9 mouse cellular contexts compared by ENCODE assay signal in the genomic region with DNA sequence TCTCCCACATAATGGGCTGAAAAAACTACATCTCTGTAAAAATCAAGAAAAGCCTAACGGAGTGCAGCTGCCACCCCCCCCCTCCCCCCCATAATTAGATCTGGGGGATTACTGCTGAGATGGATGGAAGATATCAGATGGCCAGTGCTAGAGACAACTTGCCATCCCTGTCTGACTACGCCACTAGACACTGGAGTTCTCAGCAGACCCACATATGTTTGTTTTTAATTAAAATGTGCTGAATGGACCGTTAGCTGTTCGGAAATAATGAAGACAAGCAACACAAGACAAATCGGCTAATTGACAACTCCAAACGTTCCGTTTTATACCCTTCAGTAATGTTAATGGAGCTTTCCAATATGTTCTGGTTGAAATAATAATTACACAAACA.
DNase-seq lines count a peak whose midpoint lies in the region; ATAC-seq and TF ChIP-seq lines count a peak whose summit lies in the region.
"Had no signal": no experiment of that assay in that cellular context is flagged by ENCODE, and none has a peak within 500 bp of the region (broad histone marks: within the 10 kb centered on the region; RNA-seq: fewer than 3 reads in every experiment).

No protein-coding gene starts in this region.

- H3K27ac ChIP-seq in kidney, embryonic 16.5 days (ENCODE audit: low read length): no peak overlapping the region
- H3K27ac ChIP-seq in kidney, adult 2 months (ENCODE audit: insufficient read depth, low read depth, low read length): no peak overlapping the region
- no peak overlapping the region for H3K27ac ChIP-seq in embryonic facial prominence, embryonic 12.5 days
- H3K27ac ChIP-seq in hindbrain, embryonic 14.5 days: no peak overlapping the region

- TF ChIP-seq CTCF in kidney, adult 2 months (conservative IDR thresholded peaks at IDR 0.05; ENCODE audit: insufficient read depth, insufficient read length, low read depth, low read length): no peak

- H3ac ChIP-seq in myocyte (ENCODE audit: control insufficient read depth, insufficient read length): no peak overlapping the region

- no peak overlapping the region for H3K4me3 ChIP-seq in kidney, embryonic 16.5 days (ENCODE audit: low read length)
- no peak overlapping the region for H3K4me3 ChIP-seq in kidney, adult 2 months (ENCODE audit: insufficient read depth, low read depth, low read length)
- 0 out of 2 replicates have a peak overlapping the region, but pooled peaks have one; percentile 0 for H3K4me3 ChIP-seq in embryonic facial prominence, embryonic 12.5 days
- H3K4me3 ChIP-seq in hindbrain, embryonic 14.5 days (replicated peaks; ENCODE audit: low read length): no peak overlapping the region
- no peak overlapping the region for H3K4me3 ChIP-seq in myocyte

- no peaks in the 10 kb centered on the region for H3K27me3 ChIP-seq in kidney, embryonic 16.5 days (ENCODE audit: insufficient read depth, low read length)
- H3K27me3 ChIP-seq in kidney, adult 2 months (replicated peaks; ENCODE audit: control insufficient read depth, insufficient read depth, low read length): no peaks in the 10 kb centered on the region; the same call in 1 of the 2 replicates
- H3K27me3 ChIP-seq in embryonic facial prominence, embryonic 12.5 days: no peaks in the 10 kb centered on the region
- no peaks in the 10 kb centered on the region for H3K27me3 ChIP-seq in hindbrain, embryonic 14.5 days (ENCODE audit: control insufficient read depth, insufficient read depth, low read length)
- no peaks in the 10 kb centered on the region for H3K27me3 ChIP-seq in myocyte (ENCODE audit: control insufficient read depth, insufficient read depth, insufficient read length)
- H3K27me3 ChIP-seq: CH12.LX had no signal

- no peaks in the 10 kb centered on the region for H3K79me2 ChIP-seq in myocyte (ENCODE audit: control insufficient read depth, insufficient read depth)

- no peaks in the 10 kb centered on the region for H3K36me3 ChIP-seq in kidney, embryonic 16.5 days (ENCODE audit: insufficient read depth, low read length)
- H3K36me3 ChIP-seq in kidney, adult 2 months (ENCODE audit: control insufficient read depth, insufficient read depth, low read length): no peaks in the 10 kb centered on the region
- no peaks in the 10 kb centered on the region for H3K36me3 ChIP-seq in embryonic facial prominence, embryonic 12.5 days
- no peaks in the 10 kb centered on the region for H3K36me3 ChIP-seq in hindbrain, embryonic 14.5 days (replicated peaks; ENCODE audit: control insufficient read depth, insufficient read depth)
- H3K36me3 ChIP-seq in myocyte (ENCODE audit: control insufficient read depth, insufficient read depth): no peaks in the 10 kb centered on the region

- no peak for TF ChIP-seq POLR2A in kidney, adult 2 months (IDR thresholded peaks at IDR 0.05; ENCODE audit: low read depth, low read length)
- TF ChIP-seq POLR2A in myocyte (IDR thresholded peaks at IDR 0.05; ENCODE audit: insufficient read length, low read depth): no peak

- H3K9ac ChIP-seq in kidney, embryonic 16.5 days (replicated peaks; ENCODE audit: low read length): no peak overlapping the region
- no peak overlapping the region for H3K9ac ChIP-seq in embryonic facial prominence, embryonic 12.5 days
- no peak overlapping the region for H3K9ac ChIP-seq in hindbrain, embryonic 14.5 days
- H3K9ac ChIP-seq: liver, postnatal 0 days had no signal

- WGBS in kidney, embryonic 16.5 days: 44% methylated on average over 7 of the region's 7 CpGs
- WGBS in kidney, adult 2 months: 51% methylated on average over 7 of the region's 7 CpGs
- 48% methylated on average over 7 of the region's 7 CpGs for WGBS in embryonic facial prominence, embryonic 12.5 days
- 47% methylated on average over 7 of the region's 7 CpGs for WGBS in hindbrain, embryonic 14.5 days

- no peaks in the 10 kb centered on the region for H3K9me3 ChIP-seq in kidney, embryonic 16.5 days (ENCODE audit: low read length)
- H3K9me3 ChIP-seq in embryonic facial prominence, embryonic 12.5 days: no peaks in the 10 kb centered on the region
- no peaks in the 10 kb centered on the region for H3K9me3 ChIP-seq in hindbrain, embryonic 14.5 days (ENCODE audit: control insufficient read depth, low read length)

- no peak for ATAC-seq in kidney, embryonic 16.5 days (ENCODE audit: low FRiP score, low TSS enrichment)
- 0 out of 2 replicates have a peak, but pooled peaks have one; percentile 42 for ATAC-seq in embryonic facial prominence, embryonic 12.5 days (ENCODE audit: insufficient number of reproducible peaks, insufficient read depth, low FRiP score, low TSS enrichment)
- peak; percentile 24; the same call in 1 of the 2 replicates for ATAC-seq in hindbrain, embryonic 14.5 days (ENCODE audit: low FRiP score)
- ATAC-seq: liver, postnatal 0 days had no signal

- H3K4me2 ChIP-seq in kidney, embryonic 16.5 days (replicated peaks; ENCODE audit: low read depth, low read length): peak overlapping the region; percentile 23; the same call in 1 of the 2 replicates
- peak overlapping the region; percentile 29; the same call in 1 of the 2 replicates for H3K4me2 ChIP-seq in embryonic facial prominence, embryonic 12.5 days (replicated peaks)
- peak overlapping the region; percentile 26 for H3K4me2 ChIP-seq in hindbrain, embryonic 14.5 days (replicated peaks)
- H3K4me2 ChIP-seq in myocyte (ENCODE audit: low read depth): peak overlapping the region; percentile 14

- no peak for DNase-seq in kidney, adult 2 months
- no peak for DNase-seq in hindbrain, embryonic 14.5 days (ENCODE audit: low spot score)
- no peak for DNase-seq in adrenal gland, postnatal 14 days
- no peak for DNase-seq in right cerebral cortex, postnatal 36 days (ENCODE audit: low spot score in 2 of 2)
- DNase-seq: liver, postnatal 0 days had no signal

- H3K4me1 ChIP-seq in kidney, embryonic 16.5 days (ENCODE audit: insufficient read depth, low read length): no peaks in the 10 kb centered on the region
- H3K4me1 ChIP-seq in kidney, adult 2 months (ENCODE audit: control insufficient read depth, insufficient read depth, low read length): no peaks in the 10 kb centered on the region
- H3K4me1 ChIP-seq in embryonic facial prominence, embryonic 12.5 days: peaks cover 12% of the 10 kb centered on the region; the same call in 1 of the 2 replicates
- H3K4me1 ChIP-seq in hindbrain, embryonic 14.5 days (replicated peaks; ENCODE audit: control insufficient read depth, insufficient read depth, low read length): peaks cover 16% of the 10 kb centered on the region

TF ChIP-seq in myocyte, 11 proteins besides CTCF, POLR2A, EP300 and RAD21:
- TF ChIP-seq MYOD1 (IDR thresholded peaks at IDR 0.05; ENCODE audit: control insufficient read depth in 1 of 3, insufficient read length in 2 of 3, low read depth in 2 of 3) (no peak), MAX (IDR thresholded peaks at IDR 0.05; ENCODE audit: low read depth) (no peak), CEBPB (IDR thresholded peaks at IDR 0.05; ENCODE audit: insufficient read depth, poor library complexity, severe bottlenecking) (no peak), POLR2AphosphoS2 (IDR thresholded peaks at IDR 0.05; ENCODE audit: insufficient read length, low read depth) (no peak), USF1 (IDR thresholded peaks at IDR 0.05; ENCODE audit: low read depth) (no peak), E2F4 (IDR thresholded peaks at IDR 0.05; ENCODE audit: insufficient read depth) (no peak), MYOG (IDR thresholded peaks at IDR 0.05; ENCODE audit: control insufficient read depth in 1 of 3, insufficient read depth in 1 of 3, insufficient read length in 2 of 3, low read depth in 2 of 3) (no peak), TCF12 (IDR thresholded peaks at IDR 0.05; ENCODE audit: insufficient read depth, poor library complexity, severe bottlenecking) (no peak), TCF3 (IDR thresholded peaks at IDR 0.05; ENCODE audit: insufficient read length, low read depth) (no peak), SRF (IDR thresholded peaks at IDR 0.05; ENCODE audit: control insufficient read depth, insufficient read length, low read depth) (no peak), REST (IDR thresholded peaks at IDR 0.05; ENCODE audit: insufficient read depth, insufficient read length) (no peak)
